In genomic region chr2:124408956-124409355, GRCm38 (mm10) we compare ENCODE assay signal across 20 mouse cellular contexts.
"Had no signal": no experiment of that assay in that cellular context is flagged by ENCODE, and none has a peak within 500 bp of the region (broad histone marks: within the 10 kb centered on the region; RNA-seq: fewer than 3 reads in every experiment).

No protein-coding gene starts in this region.

- H3K9ac ChIP-seq: lung, embryonic 14.5 days; midbrain, embryonic 12.5 days; neural tube, embryonic 13.5 days; neural tube, embryonic 15.5 days; stomach, embryonic 15.5 days had no signal

- ATAC-seq: midbrain, embryonic 16.5 days had no signal

- H3K9me3 ChIP-seq: midbrain, embryonic 10.5 days; midbrain, embryonic 12.5 days; neural tube, embryonic 13.5 days; neural tube, embryonic 15.5 days; stomach, embryonic 15.5 days had no signal

- H3K4me2 ChIP-seq: lung, embryonic 14.5 days; midbrain, embryonic 12.5 days; neural tube, embryonic 13.5 days; neural tube, embryonic 15.5 days; stomach, embryonic 15.5 days had no signal

- H3K4me3 ChIP-seq: midbrain, embryonic 10.5 days; midbrain, embryonic 12.5 days; myocyte; neural tube, embryonic 13.5 days; neural tube, embryonic 15.5 days; stomach, embryonic 15.5 days had no signal

- DNase-seq: lung, adult 18-20 months; lung, embryonic 14.5 days; lung, postnatal 10 days; lung, postnatal 4 days; midbrain, embryonic 14.5 days; retina, postnatal 1 day; right cerebral cortex, adult 18-20 months; right cerebral cortex, postnatal 25 days; right cerebral cortex, postnatal 4 days; thymus, adult 2 months; thymus, postnatal 25 days; thymus, postnatal 4 days had no signal

- H3K36me3 ChIP-seq: midbrain, embryonic 10.5 days; midbrain, embryonic 12.5 days; neural tube, embryonic 13.5 days; neural tube, embryonic 15.5 days; stomach, embryonic 15.5 days had no signal

- H3K27me3 ChIP-seq: midbrain, embryonic 12.5 days; neural tube, embryonic 13.5 days; neural tube, embryonic 15.5 days; stomach, embryonic 15.5 days had no signal

- H3K27ac ChIP-seq: midbrain, embryonic 10.5 days; midbrain, embryonic 12.5 days; neural tube, embryonic 13.5 days; neural tube, embryonic 15.5 days; stomach, embryonic 15.5 days; stomach, postnatal 0 days had no signal

- H3K4me1 ChIP-seq: stomach, embryonic 15.5 days had no signal
